Mouse (Mus musculus) bone marrow macrophage, adult 2 months (primary cell): ENCODE measurements at regions not wholly inside any gene's neighbourhood (a gene's known extent, or its start where the extent isn't known, plus 50 kb on each side); places are given as distances from the start of the nearest gene placed in this dataset.

Experiments used
- CTCF ChIP-seq: IDR thresholded peaks from 2 replicates; pipeline ENCODE4 v1.5.1; 2012; ENCODE audit warnings: low read depth, mild to moderate bottlenecking, low read length, moderate library complexity
- POLR2A ChIP-seq: IDR thresholded peaks from 2 replicates; pipeline ENCODE4 v1.6.1; 2012; ENCODE audit warnings: mild to moderate bottlenecking, low read depth, low read length, borderline replicate concordance

DNA sequence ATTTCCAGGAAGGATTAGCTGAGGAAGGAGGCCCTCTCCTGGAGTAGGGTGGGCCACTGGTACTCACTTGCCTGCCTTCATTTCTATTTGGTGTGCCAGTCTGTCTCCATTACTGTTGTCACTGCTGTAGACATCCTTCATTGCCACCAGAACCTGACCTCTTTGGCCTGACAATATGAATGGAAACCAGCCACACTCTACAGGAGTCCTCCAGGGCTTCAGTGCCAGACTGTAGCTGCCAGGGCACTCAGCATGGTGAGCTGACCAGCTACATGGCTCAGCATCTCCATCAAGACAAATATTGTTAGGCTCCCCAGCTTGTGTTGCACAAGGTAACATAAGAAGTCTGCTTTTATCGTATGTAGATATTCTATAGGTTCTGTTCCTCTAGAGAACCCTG lies 205.2 kb upstream of the Adra1b start:
- no peak for TF ChIP-seq CTCF
- no peak for TF ChIP-seq POLR2A
